Mouse (Mus musculus): ENCODE results near the gene Smyd4. TPM values are rescaled to one million over a fixed set of nuclear protein-coding genes. Genes with fewer than 3 reads are reported as not detected.

The Smyd4 gene
- polyA plus RNA-seq, 1 experiment from 2014 or later = 11.6 TPM

- Histone ChIP-seq H3K9ac (ENCODE audit: low read length) (no peak overlapping the region), H3K27ac (ENCODE audit: low read depth) (no peak overlapping the region), H3K4me1 (replicated peaks; ENCODE audit: control insufficient read depth, insufficient read depth, low read length) (no peaks in the 10 kb centered on the region; the same call in 1 of the 2 replicates), H3K9me3 (ENCODE audit: control insufficient read depth, low read length) (no peaks in the 10 kb centered on the region), H3K36me3 (ENCODE audit: control insufficient read depth, insufficient read depth, low read length) (no peaks in the 10 kb centered on the region), H3K4me3 (ENCODE audit: low read depth, low read length) (no peak overlapping the region), H3K27me3 (replicated peaks; ENCODE audit: control insufficient read depth, insufficient read depth, low read length) (no peaks in the 10 kb centered on the region), H3K4me2 (ENCODE audit: low read length) (no peak overlapping the region)
- 90% methylated on average over 13 of the region's 13 CpGs for WGBS
- no peak for ATAC-seq (replicated peaks; ENCODE audit: low FRiP score, low TSS enrichment, low read depth)
- no peak for DNase-seq (ENCODE audit: low spot score)
These were observed 67.8 kb downstream of the Smyd4 start for GRCm38 (mm10) chr11:75415994-75416393.

- Histone ChIP-seq H3K9me3 (ENCODE audit: control insufficient read depth, low read length) (no peaks in the 10 kb centered on the region), H3K36me3 (ENCODE audit: control insufficient read depth, insufficient read depth, low read length) (no peaks in the 10 kb centered on the region), H3K9ac (ENCODE audit: low read length) (no peak overlapping the region), H3K27ac (ENCODE audit: low read depth) (no peak overlapping the region), H3K4me3 (ENCODE audit: low read depth, low read length) (no peak overlapping the region), H3K4me1 (replicated peaks; ENCODE audit: control insufficient read depth, insufficient read depth, low read length) (peaks cover 8% of the 10 kb centered on the region; the same call in 1 of the 2 replicates), H3K27me3 (replicated peaks; ENCODE audit: control insufficient read depth, insufficient read depth, low read length) (no peaks in the 10 kb centered on the region), H3K4me2 (ENCODE audit: low read length) (no peak overlapping the region)
- DNase-seq (ENCODE audit: low spot score) = no peak
- ATAC-seq (replicated peaks; ENCODE audit: low FRiP score, low TSS enrichment, low read depth) = no peak
- 83% methylated on average over 7 of the region's 7 CpGs for WGBS
These were observed 71.8 kb downstream of the Smyd4 start for GRCm38 (mm10) chr11:75420037-75420436.

GRCm38 (mm10) chr11:75420810-75421374 lies 72.7 kb downstream of the Smyd4 start:
- H3K9me3 ChIP-seq (ENCODE audit: control insufficient read depth, low read length) = no peaks in the 10 kb centered on the region
- WGBS = 67% methylated on average over 5 of the region's 5 CpGs
- no peak for ATAC-seq (replicated peaks; ENCODE audit: low FRiP score, low TSS enrichment, low read depth)
- no peak for DNase-seq (ENCODE audit: low spot score)
- H3K27ac ChIP-seq (ENCODE audit: low read depth) = no peak overlapping the region
- no peak overlapping the region for H3K9ac ChIP-seq (ENCODE audit: low read length)
- H3K36me3 ChIP-seq (ENCODE audit: control insufficient read depth, insufficient read depth, low read length) = no peaks in the 10 kb centered on the region
- peaks cover 8% of the 10 kb centered on the region; the same call in 1 of the 2 replicates for H3K4me1 ChIP-seq (replicated peaks; ENCODE audit: control insufficient read depth, insufficient read depth, low read length)
- no peaks in the 10 kb centered on the region for H3K27me3 ChIP-seq (replicated peaks; ENCODE audit: control insufficient read depth, insufficient read depth, low read length)
- H3K4me3 ChIP-seq (ENCODE audit: low read depth, low read length) = no peak overlapping the region
- no peak overlapping the region for H3K4me2 ChIP-seq (ENCODE audit: low read length)

GRCm38 (mm10) chr11:75421375-75422012 lies 73.3 kb downstream of the Smyd4 start:
- ATAC-seq (replicated peaks; ENCODE audit: low FRiP score, low TSS enrichment, low read depth) (0 out of 2 replicates have a peak, but pooled peaks have one; percentile 40), DNase-seq (ENCODE audit: low spot score) (no peak)
- Histone ChIP-seq H3K9ac (ENCODE audit: low read length) (peak overlapping the region; percentile 37), H3K4me2 (ENCODE audit: low read length) (peak overlapping the region; percentile 48), H3K4me1 (replicated peaks; ENCODE audit: control insufficient read depth, insufficient read depth, low read length) (peaks cover 8% of the 10 kb centered on the region; the same call in 1 of the 2 replicates), H3K36me3 (ENCODE audit: control insufficient read depth, insufficient read depth, low read length) (no peaks in the 10 kb centered on the region), H3K9me3 (ENCODE audit: control insufficient read depth, low read length) (no peaks in the 10 kb centered on the region), H3K4me3 (ENCODE audit: low read depth, low read length) (peak overlapping the region; percentile 31), H3K27me3 (replicated peaks; ENCODE audit: control insufficient read depth, insufficient read depth, low read length) (no peaks in the 10 kb centered on the region), H3K27ac (ENCODE audit: low read depth) (no peak overlapping the region)
- 42% methylated on average over 6 of the region's 6 CpGs for WGBS

GRCm38 (mm10) chr11:75422013-75422792 lies 74.0 kb downstream of the Smyd4 start, which contains the start of gene Serpinf1:
Gene Serpinf1 (minus strand): TSS chr11:75422701.
- Histone ChIP-seq H3K4me3 (ENCODE audit: low read depth, low read length) (peak within 1 kb of the TSS; percentile 31), H3K27ac (ENCODE audit: low read depth) (no peak within 1 kb of the TSS), H3K9me3 (ENCODE audit: control insufficient read depth, low read length) (no peaks in the 10 kb centered on the region), H3K9ac (ENCODE audit: low read length) (peak within 1 kb of the TSS; percentile 37), H3K27me3 (replicated peaks; ENCODE audit: control insufficient read depth, insufficient read depth, low read length) (no peaks in the 10 kb centered on the region), H3K36me3 (ENCODE audit: control insufficient read depth, insufficient read depth, low read length) (no peaks in the 10 kb centered on the region), H3K4me1 (replicated peaks; ENCODE audit: control insufficient read depth, insufficient read depth, low read length) (peaks cover 8% of the 10 kb centered on the region; the same call in 1 of the 2 replicates), H3K4me2 (ENCODE audit: low read length) (peak within 1 kb of the TSS; percentile 48)
- no peak for DNase-seq (ENCODE audit: low spot score)
- 39% methylated on average over 10 of the region's 10 CpGs for WGBS
- ATAC-seq (replicated peaks; ENCODE audit: low FRiP score, low TSS enrichment, low read depth) = no peak

GRCm38 (mm10) chr11:75423091-75423490 lies 74.9 kb downstream of the Smyd4 start:
- no peaks in the 10 kb centered on the region for H3K9me3 ChIP-seq (ENCODE audit: control insufficient read depth, low read length)
- DNase-seq (ENCODE audit: low spot score) = no peak
- 80% methylated on average over 3 of the region's 3 CpGs for WGBS
- peaks cover 8% of the 10 kb centered on the region; the same call in 1 of the 2 replicates for H3K4me1 ChIP-seq (replicated peaks; ENCODE audit: control insufficient read depth, insufficient read depth, low read length)
- H3K4me2 ChIP-seq (ENCODE audit: low read length) = no peak overlapping the region
- no peak overlapping the region for H3K4me3 ChIP-seq (ENCODE audit: low read depth, low read length)
- no peak overlapping the region for H3K9ac ChIP-seq (ENCODE audit: low read length)
- ATAC-seq (replicated peaks; ENCODE audit: low FRiP score, low TSS enrichment, low read depth) = no peak
- H3K36me3 ChIP-seq (ENCODE audit: control insufficient read depth, insufficient read depth, low read length) = no peaks in the 10 kb centered on the region
- H3K27ac ChIP-seq (ENCODE audit: low read depth) = no peak overlapping the region
- H3K27me3 ChIP-seq (replicated peaks; ENCODE audit: control insufficient read depth, insufficient read depth, low read length) = no peaks in the 10 kb centered on the region

- ATAC-seq (replicated peaks; ENCODE audit: low FRiP score, low TSS enrichment, low read depth) (no peak), DNase-seq (ENCODE audit: low spot score) (no peak)
- Histone ChIP-seq H3K27ac (ENCODE audit: low read depth) (no peak overlapping the region), H3K9me3 (ENCODE audit: control insufficient read depth, low read length) (no peaks in the 10 kb centered on the region), H3K9ac (ENCODE audit: low read length) (no peak overlapping the region), H3K4me1 (replicated peaks; ENCODE audit: control insufficient read depth, insufficient read depth, low read length) (peaks cover 8% of the 10 kb centered on the region; the same call in 1 of the 2 replicates), H3K4me2 (ENCODE audit: low read length) (no peak overlapping the region), H3K4me3 (ENCODE audit: low read depth, low read length) (no peak overlapping the region), H3K36me3 (ENCODE audit: control insufficient read depth, insufficient read depth, low read length) (no peaks in the 10 kb centered on the region), H3K27me3 (replicated peaks; ENCODE audit: control insufficient read depth, insufficient read depth, low read length) (no peaks in the 10 kb centered on the region)
- 90% methylated on average over 9 of the region's 9 CpGs for WGBS
These were observed 75.8 kb downstream of the Smyd4 start for GRCm38 (mm10) chr11:75424033-75424432.

GRCm38 (mm10) chr11:75424459-75424858 lies 76.2 kb downstream of the Smyd4 start:
- Histone ChIP-seq H3K27me3 (replicated peaks; ENCODE audit: control insufficient read depth, insufficient read depth, low read length) (no peaks in the 10 kb centered on the region), H3K9ac (ENCODE audit: low read length) (no peak overlapping the region), H3K4me1 (replicated peaks; ENCODE audit: control insufficient read depth, insufficient read depth, low read length) (peaks cover 8% of the 10 kb centered on the region; the same call in 1 of the 2 replicates), H3K4me3 (ENCODE audit: low read depth, low read length) (no peak overlapping the region), H3K36me3 (ENCODE audit: control insufficient read depth, insufficient read depth, low read length) (no peaks in the 10 kb centered on the region), H3K27ac (ENCODE audit: low read depth) (no peak overlapping the region), H3K9me3 (ENCODE audit: control insufficient read depth, low read length) (no peaks in the 10 kb centered on the region), H3K4me2 (ENCODE audit: low read length) (no peak overlapping the region)
- 97% methylated on average over 3 of the region's 3 CpGs for WGBS
- no peak for DNase-seq (ENCODE audit: low spot score)
- no peak for ATAC-seq (replicated peaks; ENCODE audit: low FRiP score, low TSS enrichment, low read depth)

Measured in intestine, embryonic 14.5 days (tissue).